Mouse (Mus musculus) right cerebral cortex, postnatal 4 days (tissue): ENCODE measurements around the gene Dicer1.

Source experiments
- DNase-seq: peaks from one replicate; pipeline ENCODE4 v3.0.0-alpha.2; 2022

Gene Dicer1

GRCm38 (mm10) chr12:104676535-104677370 lies 75.0 kb downstream of the Dicer1 start:
- DNase-seq: no peak

GRCm38 (mm10) chr12:104672976-104673375 lies 78.8 kb downstream of the Dicer1 start:
- no peak for DNase-seq

- DNase-seq: no peak
These were observed 79.3 kb downstream of the Dicer1 start for GRCm38 (mm10) chr12:104672406-104672805.

GRCm38 (mm10) chr12:104667846-104668245 lies 83.9 kb downstream of the Dicer1 start:
- DNase-seq: no peak

GRCm38 (mm10) chr12:104665951-104666350 lies 85.8 kb downstream of the Dicer1 start:
- DNase-seq: no peak

GRCm38 (mm10) chr12:104665521-104665920 lies 86.2 kb downstream of the Dicer1 start:
- DNase-seq: no peak

- DNase-seq: no peak
These were observed 95.6 kb downstream of the Dicer1 start for GRCm38 (mm10) chr12:104656146-104656545.

GRCm38 (mm10) chr12:104655006-104655405 lies 96.7 kb downstream of the Dicer1 start:
- DNase-seq: no peak

- no peak for DNase-seq
These were observed 99.7 kb downstream of the Dicer1 start for GRCm38 (mm10) chr12:104652021-104652420.

- no peak for DNase-seq
These were observed 100.5 kb downstream of the Dicer1 start for GRCm38 (mm10) chr12:104651269-104651668.

GRCm38 (mm10) chr12:104650510-104651260 lies 101.1 kb downstream of the Dicer1 start:
- DNase-seq: peak; percentile 14

GRCm38 (mm10) chr12:104648366-104648765 lies 103.4 kb downstream of the Dicer1 start:
- DNase-seq: no peak

- DNase-seq: peak; percentile 39
These were observed 109.4 kb downstream of the Dicer1 start for GRCm38 (mm10) chr12:104642337-104642736.

- DNase-seq: no peak
These were observed 110.8 kb downstream of the Dicer1 start for GRCm38 (mm10) chr12:104640934-104641333.

- DNase-seq: peak; percentile 10
These were observed 113.6 kb downstream of the Dicer1 start for GRCm38 (mm10) chr12:104638156-104638555.
